Mouse (Mus musculus): ENCODE data around the gene Lyrm7. TPM values are rescaled to one million over a fixed set of nuclear protein-coding genes. Genes with fewer than 3 reads are reported as not detected.

The Lyrm7 gene
- total and polyA plus RNA-seq, 3 experiments: 18.2 to 64.4 (median 18.6) TPM

- in situ Hi-C loops (cut with MboI; ENCODE audit: low pct_ligation_motif_present, low pct_unique_long_range_greater_than_20kb, low sequenced_read_pairs): loop anchor here (25.0 kb wide), 1 partner anchor 511 kb away; no protein-coding TSS in a partner anchor
- peaks cover 29 to 41% of the 10 kb centered on the region in 2 experiments for H3K36me3 ChIP-seq (replicated peaks in 1 of 2; ENCODE audit: control insufficient read depth in 1 of 2, insufficient read depth in 1 of 2, low read length in 1 of 2)
- H3K4me1 ChIP-seq (ENCODE audit: control insufficient read depth in 1 of 2, insufficient read depth in 2 of 2): 0 out of 4 replicates have a peak, but pooled peaks cover 0 to 3% of the 10 kb centered on the region in 2 experiments
- no peak overlapping the region for H3K27ac ChIP-seq (ENCODE audit: insufficient read depth, low read depth)
- TF ChIP-seq MAX (IDR thresholded peaks at IDR 0.05; ENCODE audit: low read length) (no peak), CTCF (conservative IDR thresholded peaks at IDR 0.05 in 1 of 2, IDR thresholded peaks at IDR 0.05 in 1 of 2; ENCODE audit: low read depth in 2 of 2, low read length in 2 of 2) (no peak), BHLHE40 (IDR thresholded peaks at IDR 0.05; ENCODE audit: low read depth, low read length) (no peak), E2F4 (IDR thresholded peaks at IDR 0.05; ENCODE audit: insufficient replicate concordance, low read depth, low read length) (no peak), MXI1 (IDR thresholded peaks at IDR 0.05; ENCODE audit: low read depth, low read length) (no peak), SIN3A (IDR thresholded peaks at IDR 0.05; ENCODE audit: low read length) (no peak), ZKSCAN1 (IDR thresholded peaks at IDR 0.05; ENCODE audit: borderline replicate concordance, low read depth, low read length) (no peak), NRF1 (IDR thresholded peaks at IDR 0.05; ENCODE audit: low read depth, low read length) (no peak), PAX5 (IDR thresholded peaks at IDR 0.05; ENCODE audit: low read length) (no peak), MAFK (IDR thresholded peaks at IDR 0.05; ENCODE audit: insufficient replicate concordance, low read length) (no peak), MYC (IDR thresholded peaks at IDR 0.05; ENCODE audit: low read depth, low read length) (no peak), RAD21 (IDR thresholded peaks at IDR 0.05; ENCODE audit: low read depth, low read length) (no peak), USF2 (conservative IDR thresholded peaks at IDR 0.05; ENCODE audit: low read depth, low read length) (no peak), ZMIZ1 (IDR thresholded peaks at IDR 0.05; ENCODE audit: low read depth, low read length) (no peak), POLR2AphosphoS2 (IDR thresholded peaks at IDR 0.05; ENCODE audit: low read depth, low read length) (no peak), CHD2 (IDR thresholded peaks at IDR 0.05; ENCODE audit: low read length) (no peak)
- no peak for DNase-seq (ENCODE audit: extremely low read depth)
- H3K4me2 ChIP-seq (ENCODE audit: insufficient read depth, low read depth, poor library complexity, severe bottlenecking): no peak overlapping the region
- dilution Hi-C loops (cut with MboI; ENCODE audit: extremely low pct_ligation_motif_present, extremely low pct_unique_long_range_greater_than_20kb, low sequenced_read_pairs): no loop called here
- no peaks in the 10 kb centered on the region for H3K27me3 ChIP-seq (replicated peaks)
- H3K4me3 ChIP-seq (replicated peaks in 1 of 3; ENCODE audit: low read depth in 2 of 3, low read length in 2 of 3, poor library complexity in 1 of 3): no peak overlapping the region
- peaks cover 6% of the 10 kb centered on the region for H3K9me3 ChIP-seq (replicated peaks; ENCODE audit: low read length)
- H3K79me2 ChIP-seq (replicated peaks; ENCODE audit: control insufficient read depth, extremely low read depth, insufficient read depth, poor library complexity, severe bottlenecking): no peaks in the 10 kb centered on the region
- no peak overlapping the region for H3K9ac ChIP-seq (ENCODE audit: insufficient read depth, low read depth)
Measured at GRCm38 (mm10) chr11:54876031-54876430, 15.3 kb upstream of the Lyrm7 start.

DNA sequence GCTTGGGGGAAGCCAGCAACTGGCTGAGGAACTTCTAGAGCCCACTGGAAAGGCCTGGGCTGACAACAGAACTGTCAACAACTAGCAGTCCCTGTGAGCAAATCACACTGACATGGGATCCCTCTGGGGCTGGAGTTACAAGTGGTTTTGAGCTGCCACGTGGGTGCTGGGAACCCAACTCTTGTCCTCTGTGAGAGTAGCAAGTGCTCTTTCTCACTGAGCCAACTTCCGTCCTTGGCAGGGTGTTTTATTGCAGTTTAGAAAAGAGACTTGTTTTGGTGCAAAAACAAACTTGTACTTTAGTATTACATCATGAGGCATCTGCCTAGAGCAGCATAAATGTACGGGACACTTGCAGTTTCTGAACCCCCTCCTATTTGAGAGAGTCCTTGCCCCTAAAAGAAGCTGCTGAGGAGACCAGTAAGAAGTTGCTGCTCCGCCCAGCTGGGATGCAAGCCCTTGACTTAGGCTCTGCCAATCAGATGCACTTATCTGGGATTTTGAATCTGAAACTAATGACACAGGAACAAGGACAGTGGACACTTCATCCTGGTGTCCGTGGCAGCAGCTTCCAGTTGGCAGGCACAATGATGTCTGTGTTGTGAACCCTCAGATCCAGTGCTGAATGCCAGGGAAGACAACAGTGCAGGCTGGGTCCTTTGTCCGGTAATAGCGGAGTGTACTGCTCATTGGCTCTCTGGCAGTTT is 11.3 kb upstream of the Lyrm7 start:
- peaks cover 26% of the 10 kb centered on the region for H3K79me2 ChIP-seq (replicated peaks; ENCODE audit: control insufficient read depth, extremely low read depth, insufficient read depth, poor library complexity, severe bottlenecking)
- H3K4me1 ChIP-seq (ENCODE audit: control insufficient read depth in 1 of 2, insufficient read depth in 2 of 2): peaks cover 7 to 20% of the 10 kb centered on the region in 2 experiments
- H3K9ac ChIP-seq (ENCODE audit: insufficient read depth, low read depth): no peak overlapping the region
- peaks cover 6% of the 10 kb centered on the region for H3K9me3 ChIP-seq (replicated peaks; ENCODE audit: low read length)
- DNase-seq (ENCODE audit: extremely low read depth): no peak
- dilution Hi-C loops (cut with MboI; ENCODE audit: extremely low pct_ligation_motif_present, extremely low pct_unique_long_range_greater_than_20kb, low sequenced_read_pairs): no loop called here
- TF ChIP-seq MYC (IDR thresholded peaks at IDR 0.05; ENCODE audit: low read depth, low read length) (no peak), ZKSCAN1 (IDR thresholded peaks at IDR 0.05; ENCODE audit: borderline replicate concordance, low read depth, low read length) (no peak), TBP (conservative IDR thresholded peaks at IDR 0.05; ENCODE audit: low read depth, low read length) (no peak), POLR2AphosphoS2 (IDR thresholded peaks at IDR 0.05; ENCODE audit: low read depth, low read length) (no peak; the same call in 1 of the 2 replicates), TCF12 (IDR thresholded peaks at IDR 0.05; ENCODE audit: low read depth, low read length) (no peak), MEF2A (IDR thresholded peaks at IDR 0.05; ENCODE audit: borderline replicate concordance, low read depth, low read length) (no peak), CTCF (conservative IDR thresholded peaks at IDR 0.05 in 1 of 2, IDR thresholded peaks at IDR 0.05 in 1 of 2; ENCODE audit: low read depth in 2 of 2, low read length in 2 of 2) (no peak), ZC3H11A (IDR thresholded peaks at IDR 0.05; ENCODE audit: low read depth, low read length) (no peak), CHD1 (IDR thresholded peaks at IDR 0.05; ENCODE audit: low read depth, low read length) (no peak), SIN3A (IDR thresholded peaks at IDR 0.05; ENCODE audit: low read length) (no peak)
- H3K27ac ChIP-seq (ENCODE audit: insufficient read depth, low read depth): no peak overlapping the region
- peaks cover 44 to 71% of the 10 kb centered on the region in 2 experiments for H3K36me3 ChIP-seq (replicated peaks in 1 of 2; ENCODE audit: control insufficient read depth in 1 of 2, insufficient read depth in 1 of 2, low read length in 1 of 2)
- H3K27me3 ChIP-seq (replicated peaks): no peaks in the 10 kb centered on the region
- no peak overlapping the region for H3K4me3 ChIP-seq (replicated peaks in 1 of 3; ENCODE audit: low read depth in 2 of 3, low read length in 2 of 3, poor library complexity in 1 of 3)
- in situ Hi-C loops (cut with MboI; ENCODE audit: low pct_ligation_motif_present, low pct_unique_long_range_greater_than_20kb, low sequenced_read_pairs): no loop called here
- no peak overlapping the region for H3K4me2 ChIP-seq (ENCODE audit: insufficient read depth, low read depth, poor library complexity, severe bottlenecking)
